Comparison of ENCODE assay signal across 18 mouse cellular contexts in the genomic region with DNA sequence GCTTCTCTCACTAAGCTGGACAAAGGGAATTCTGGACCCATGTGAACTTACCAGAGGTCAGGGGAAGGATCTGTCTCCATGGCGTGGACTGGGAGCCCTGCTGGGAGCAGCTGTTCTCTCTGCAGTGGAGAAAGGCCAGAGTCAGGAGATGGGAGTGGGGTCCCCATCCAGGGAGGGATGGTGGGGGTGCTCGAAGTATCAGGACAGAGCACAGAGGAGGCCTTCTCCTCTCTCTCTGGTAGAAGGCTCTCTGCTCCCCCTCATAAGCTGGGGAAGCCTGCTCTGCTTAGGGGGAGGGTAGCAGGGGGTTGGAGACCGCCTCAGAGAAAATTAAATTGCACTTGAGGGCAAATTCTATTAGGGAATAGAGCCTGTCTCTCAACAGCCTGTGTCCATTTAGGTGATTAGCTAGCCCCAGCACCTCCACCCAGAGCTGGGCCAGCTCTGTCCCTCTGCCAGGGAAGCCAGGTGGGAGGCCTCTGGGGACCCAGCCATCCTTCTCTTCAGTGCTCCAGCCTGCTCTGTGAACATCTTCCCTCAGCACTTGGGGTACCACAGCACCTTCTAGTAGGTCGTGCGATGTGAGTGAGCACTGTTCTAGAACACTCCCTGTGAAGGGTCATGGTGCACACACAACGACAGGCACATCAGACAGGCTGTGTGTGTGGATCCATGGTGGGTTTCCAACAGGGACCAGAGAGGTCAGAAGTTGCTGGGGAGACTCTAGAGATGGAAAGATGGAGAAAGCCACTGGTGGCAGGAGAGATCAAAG. TPM values are rescaled to one million over a fixed set of nuclear protein-coding genes. Genes with fewer than 3 reads are reported as not detected.
"Had no signal": no experiment of that assay in that cellular context is flagged by ENCODE, and none has a peak within 500 bp of the region (broad histone marks: within the 10 kb centered on the region; RNA-seq: fewer than 3 reads in every experiment).

TSS of gene Lhx4 (minus strand) at position 201 of the 772 bp plus-strand sequence.

- H3K9me3 ChIP-seq: intestine, embryonic 15.5 days; limb, embryonic 10.5 days; liver, embryonic 15.5 days; midbrain, embryonic 10.5 days had no signal

- H3K27ac ChIP-seq: intestine, embryonic 15.5 days; layer of hippocampus, adult 2 months; limb, embryonic 10.5 days; liver, embryonic 15.5 days; midbrain, embryonic 10.5 days had no signal

- H3K4me3 ChIP-seq: intestine, embryonic 15.5 days; layer of hippocampus, adult 2 months; limb, embryonic 10.5 days; liver, embryonic 15.5 days; midbrain, embryonic 10.5 days had no signal

- ATAC-seq: intestine, embryonic 15.5 days; lung, postnatal 0 days; midbrain, embryonic 16.5 days had no signal

- H3K36me3 ChIP-seq: intestine, embryonic 15.5 days; limb, embryonic 10.5 days; liver, embryonic 15.5 days; midbrain, embryonic 10.5 days had no signal

- H3K9ac ChIP-seq: intestine, embryonic 15.5 days; liver, embryonic 15.5 days had no signal

- H3K4me2 ChIP-seq: intestine, embryonic 15.5 days; liver, embryonic 11.5 days; liver, embryonic 15.5 days had no signal

- H3K4me1 ChIP-seq: intestine, embryonic 15.5 days; liver, embryonic 15.5 days had no signal

- DNase-seq: kidney, adult 18-20 months; kidney, postnatal 10 days; kidney, postnatal 4 days; lung, adult 2 months; lung, postnatal 36 days; thymus, adult 18-20 months; thymus, postnatal 14 days had no signal

RNA-seq across cellular contexts. Expression of gene Lhx4, which starts in this region (rescaled TPM):
- total RNA-seq: layer of hippocampus, adult 2 months; layer of hippocampus, postnatal 10 days; megakaryocyte, adult 5-6 weeks had no signal
- polyA plus RNA-seq: intestine, embryonic 15.5 days; limb, embryonic 10.5 days; limb, embryonic 14.5 days; liver, embryonic 11.5 days; liver, embryonic 15.5 days; lung, adult 2 months; lung, postnatal 0 days had no signal
